Mouse (Mus musculus) MEL (cell line): Measurements from ENCODE around the gene Nkiras1. TPM values are rescaled to one million over a fixed set of nuclear protein-coding genes. Genes with fewer than 3 reads are reported as not detected.
A peak's percentile ranks its signal among the peaks of the same experiment; 100 is the strongest.

Source experiments
- DNase-seq: peaks from one replicate; pipeline ENCODE4 v3.0.0; 2011; ENCODE audit warnings: low read depth, low spot score
- H3K27ac ChIP-seq: 2 replicates; pipeline ENCODE4 v1.5.1; 2012; ENCODE audit warnings: low read depth, mild to moderate bottlenecking, control low read depth, low read length, moderate library complexity; ENCODE audit not compliant: control insufficient read depth
- H3K27me3 ChIP-seq, 2 experiments: fragments of 150-350 bp in 1 of 2; sonication (generic) in 1 of 2; 2 replicates each; pipeline ENCODE4 v1.6.1; 2012; ENCODE audit warnings: low read length in 2 of 2, mild to moderate bottlenecking in 2 of 2, improper control_type of control experiment in 1 of 2, moderate library complexity in 1 of 2; ENCODE audit not compliant: insufficient read depth in 2 of 2, control insufficient read depth in 1 of 2
- H3K36me3 ChIP-seq, 2 experiments: 2 replicates each; pipeline ENCODE4 v1.6.1; 2012 to 2014; ENCODE audit warnings: low read length in 2 of 2, improper control_type of control experiment in 1 of 2, inconsistent platforms in 1 of 2, mild to moderate bottlenecking in 1 of 2; ENCODE audit not compliant: insufficient read depth in 2 of 2, control insufficient read depth in 1 of 2
- H3K4me1 ChIP-seq, 2 experiments: fragments of 150-350 bp in 1 of 2; sonication (generic) in 1 of 2; 2 replicates each; pipeline ENCODE4 v1.6.1; 2012; ENCODE audit warnings: low read length in 2 of 2, improper control_type of control experiment in 1 of 2, mild to moderate bottlenecking in 1 of 2; ENCODE audit not compliant: insufficient read depth in 2 of 2, control insufficient read depth in 1 of 2
- H3K4me3 ChIP-seq, 2 experiments: fragments of 150-350 bp in 1 of 2; sonication (generic) in 1 of 2; 2 replicates each; pipeline ENCODE4 v1.5.1; 2012; ENCODE audit warnings: low read depth in 2 of 2, low read length in 2 of 2, mild to moderate bottlenecking in 2 of 2, moderate library complexity in 2 of 2, control low read depth in 1 of 2, improper control_type of control experiment in 1 of 2; ENCODE audit not compliant: control insufficient read depth in 1 of 2, insufficient read depth in 1 of 2
- H3K79me2 ChIP-seq: 2 replicates; pipeline ENCODE4 v1.6.1; 2012; ENCODE audit warnings: mild to moderate bottlenecking, low read length, moderate library complexity; ENCODE audit not compliant: control insufficient read depth, poor library complexity, insufficient read depth
- H3K9ac ChIP-seq: 2 replicates; pipeline ENCODE4 v1.6.1; 2012; ENCODE audit warnings: low read depth, mild to moderate bottlenecking, control low read depth, low read length, moderate library complexity; ENCODE audit not compliant: control insufficient read depth, poor library complexity, severe bottlenecking
- H3K9me3 ChIP-seq: fragments of 150-350 bp; sonication (generic); replicated peaks from 2 replicates; pipeline ENCODE4 v1.6.1; 2012; ENCODE audit warnings: mild to moderate bottlenecking, low read length, improper control_type of control experiment, moderate library complexity; ENCODE audit not compliant: insufficient read depth
- CTCF ChIP-seq, 3 experiments: IDR thresholded peaks in 2 of 3; conservative IDR thresholded peaks in 1 of 3; 2 replicates each; pipeline ENCODE4 v1.5.1; 2011 to 2012; ENCODE audit warnings: low read length in 3 of 3, low read depth in 2 of 3, mild to moderate bottlenecking in 2 of 3, improper control_type of control experiment in 1 of 3, inconsistent platforms in 1 of 3, mixed read lengths in 1 of 3, moderate library complexity in 1 of 3; ENCODE audit not compliant: control insufficient read depth in 1 of 3, insufficient read depth in 1 of 3, poor library complexity in 1 of 3, severe bottlenecking in 1 of 3
- ELF1 ChIP-seq: IDR thresholded peaks from 2 replicates; pipeline ENCODE4 v1.6.1; 2014; ENCODE audit warnings: low read depth, mild to moderate bottlenecking, inconsistent platforms, low read length, improper control_type of control experiment, moderate library complexity
- ETS1 ChIP-seq: IDR thresholded peaks from 2 replicates; pipeline ENCODE4 v1.6.1; 2012; ENCODE audit warnings: low read depth, mild to moderate bottlenecking, inconsistent platforms, low read length, improper control_type of control experiment, moderate library complexity
- GABPA ChIP-seq: IDR thresholded peaks from 2 replicates; pipeline ENCODE4 v1.6.1; 2012; ENCODE audit warnings: low read depth, mild to moderate bottlenecking, inconsistent platforms, low read length, improper control_type of control experiment, moderate library complexity
- GATA1 ChIP-seq: IDR thresholded peaks from 2 replicates; pipeline ENCODE4 v1.6.1; 2011; ENCODE audit warnings: low read depth, low read length, improper control_type of control experiment
- HCFC1 ChIP-seq: IDR thresholded peaks from 2 replicates; pipeline ENCODE4 v1.6.1; 2012; ENCODE audit warnings: low read depth, mild to moderate bottlenecking, inconsistent platforms, low read length, improper control_type of control experiment, moderate library complexity
- MAZ ChIP-seq: IDR thresholded peaks from 2 replicates; pipeline ENCODE4 v1.6.1; 2012; ENCODE audit warnings: low read depth, mild to moderate bottlenecking, inconsistent platforms, low read length, improper control_type of control experiment
- MEF2A ChIP-seq: IDR thresholded peaks from 2 replicates; pipeline ENCODE4 v1.6.1; 2014; ENCODE audit warnings: low read depth, mild to moderate bottlenecking, inconsistent platforms, low read length, improper control_type of control experiment; ENCODE audit not compliant: poor library complexity, insufficient replicate concordance, severe bottlenecking; ENCODE audit errors: extremely low read depth
- MXI1 ChIP-seq: IDR thresholded peaks from 2 replicates; pipeline ENCODE4 v1.6.1; 2011; ENCODE audit warnings: mild to moderate bottlenecking, low read depth, low read length, improper control_type of control experiment
- SIN3A ChIP-seq: IDR thresholded peaks from 2 replicates; pipeline ENCODE4 v1.6.1; 2012; ENCODE audit warnings: low read length, improper control_type of control experiment, inconsistent platforms
- SMC3 ChIP-seq: IDR thresholded peaks from 2 replicates; pipeline ENCODE4 v1.6.1; 2011; ENCODE audit warnings: low read depth, low read length, improper control_type of control experiment
- TAL1 ChIP-seq: IDR thresholded peaks from 2 replicates; pipeline ENCODE4 v1.6.1; 2012; ENCODE audit warnings: mild to moderate bottlenecking, inconsistent platforms, low read length, moderate library complexity, mixed read lengths
- TCF12 ChIP-seq: IDR thresholded peaks from 2 replicates; pipeline ENCODE4 v1.6.1; 2014; ENCODE audit warnings: low read depth, mild to moderate bottlenecking, inconsistent platforms, low read length, improper control_type of control experiment, moderate library complexity
- ZC3H11A ChIP-seq: IDR thresholded peaks from 2 replicates; pipeline ENCODE4 v1.6.1; 2012; ENCODE audit warnings: low read depth, mild to moderate bottlenecking, inconsistent platforms, low read length, improper control_type of control experiment
- ZKSCAN1 ChIP-seq: IDR thresholded peaks from 2 replicates; pipeline ENCODE4 v1.6.1; 2012; ENCODE audit warnings: low read depth, mild to moderate bottlenecking, inconsistent platforms, low read length, improper control_type of control experiment, moderate library complexity
- polyA plus RNA-seq, 2 experiments: library from polyadenylated mRNA; stranded (reverse) in 1 of 2; unstranded in 1 of 2; fragments of >175 nt in 1 of 2; fragments of >200 nt in 1 of 2; gene quantifications; 2 replicates each; pipeline versions ENCODE4 v1.2.1 to v1.2.4; 2012; ENCODE audit warnings: low replicate concordance in 2 of 2, low read depth in 1 of 2; ENCODE audit not compliant: insufficient read length in 2 of 2, insufficient read depth in 1 of 2, missing spikeins in 1 of 2
- total RNA-seq: library from RNA; depleted of rRNA; stranded (reverse); fragments of 300-350 nt; gene quantifications from 2 replicates; pipeline ENCODE4 v1.2.3, GENCODE M21; 2012

Gene Nkiras1
- total and polyA plus RNA-seq, 3 experiments = 6.8 to 6.9 TPM; not detected in 1

DNA sequence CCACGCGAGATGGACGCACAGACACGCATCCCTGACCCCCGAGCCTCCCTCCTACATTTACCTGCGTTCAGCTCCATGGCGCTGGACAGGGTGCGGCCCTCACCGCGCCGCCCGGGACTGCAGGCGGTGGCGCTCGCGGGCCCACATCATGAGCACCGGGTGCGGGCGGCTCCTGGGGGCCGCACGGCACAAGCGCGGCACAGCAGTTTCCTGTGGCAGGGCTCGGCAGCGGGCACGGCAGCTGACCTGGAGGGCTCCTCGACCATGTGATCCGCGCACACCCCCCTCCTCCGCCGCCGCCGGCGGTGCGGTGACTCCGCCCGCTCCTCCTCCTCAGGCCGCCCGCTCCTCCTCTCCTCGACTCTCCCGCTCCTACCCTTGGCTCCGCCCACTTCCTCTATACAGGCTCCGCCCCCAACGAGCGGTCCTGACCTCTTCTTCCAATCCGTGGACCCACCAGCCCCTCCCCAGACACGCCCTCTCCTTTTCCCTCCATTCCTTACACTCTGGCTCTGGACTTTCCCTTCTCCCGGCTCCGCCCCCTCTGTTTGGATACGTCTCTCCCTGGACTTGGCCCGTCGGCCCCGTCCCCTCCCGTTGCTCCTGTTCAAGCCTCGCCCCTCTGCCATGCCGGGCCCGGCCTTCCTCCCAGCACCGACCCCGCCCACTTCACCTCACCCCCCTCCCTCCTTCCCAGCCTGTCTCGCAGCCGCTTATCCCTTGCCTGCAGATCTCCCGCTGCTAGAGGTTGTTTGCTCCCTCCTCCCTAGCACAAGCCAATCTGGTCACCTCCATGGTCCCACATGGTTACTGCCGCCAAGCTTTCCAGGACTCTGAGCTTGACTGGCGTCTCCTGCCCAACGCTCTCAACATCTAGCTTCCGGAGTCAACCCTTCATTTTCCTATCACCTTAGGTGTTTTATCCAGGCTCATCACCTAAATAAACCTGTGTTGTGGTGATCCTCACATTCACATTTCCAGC lies 31.9 kb upstream of the Nkiras1 start, which contains the start of gene Nr1d2:
TSS of gene Nr1d2 (minus strand) at position 378 of the 982 bp plus-strand sequence.
- TF ChIP-seq CTCF (IDR thresholded peaks at IDR 0.05 in 2 of 3, conservative IDR thresholded peaks at IDR 0.05 in 1 of 3; ENCODE audit: control insufficient read depth in 1 of 3, insufficient read depth in 1 of 3, low read depth in 2 of 3, low read length in 3 of 3, poor library complexity in 1 of 3, severe bottlenecking in 1 of 3) (0 out of 6 replicates have a peak, but pooled peaks of 1 of the 3 experiments have one; percentile 2), ELF1 (peak; percentile 67; the same call in 1 of the 2 replicates), MXI1 (peak; percentile 66), MAZ (peak; percentile 73), GATA1 (no peak), SIN3A (peak; percentile 52; the same call in 1 of the 2 replicates), ETS1 (0 out of 2 replicates have a peak, but pooled peaks have one; percentile 31), SMC3 (no peak), GABPA (no peak), HCFC1 (no peak), MEF2A (no peak), TCF12 (peak; percentile 60), TAL1 (peak; percentile 45)
- Histone ChIP-seq H3K27ac (peak within 1 kb of the TSS; percentile 90), H3K9me3 (no peaks in the 10 kb centered on the region), H3K79me2 (peaks cover 3% of the 10 kb centered on the region; the same call in 1 of the 2 replicates), H3K4me3 (peak within 1 kb of the TSS; percentile 85 to 93), H3K4me1 (peaks cover 5 to 10% of the 10 kb centered on the region in 2 experiments; a peak in 3 of 4 replicates), H3K9ac (peak within 1 kb of the TSS; percentile 93), H3K36me3 (peaks cover 0 to 14% of the 10 kb centered on the region in 2 experiments; a peak in 2 of 4 replicates), H3K27me3 (no peaks in the 10 kb centered on the region)
- DNase-seq = peak; percentile 97

DNA sequence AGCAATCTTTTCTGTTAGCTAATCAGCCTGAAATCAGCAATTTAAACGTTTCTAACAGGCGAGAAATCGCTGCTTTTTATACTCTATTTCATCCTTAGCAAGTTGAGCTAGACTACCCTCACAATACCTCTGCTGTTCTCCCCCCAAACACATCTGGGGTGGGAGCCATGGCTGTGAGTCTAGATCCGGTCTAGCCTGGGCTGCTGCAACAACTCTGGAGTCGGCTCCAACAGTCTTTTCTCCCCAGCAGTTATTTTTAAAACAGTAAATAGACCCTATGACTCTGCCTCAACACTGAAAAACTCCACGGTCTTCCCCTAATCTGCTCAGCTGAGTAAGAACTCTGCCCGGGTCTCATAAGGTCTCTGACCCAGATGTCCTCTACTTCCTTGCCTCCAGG lies 30.8 kb upstream of the Nkiras1 start:
- peaks cover 0 to 8% of the 10 kb centered on the region in 2 experiments; a peak in 2 of 4 replicates for H3K36me3 ChIP-seq
- peaks cover 2 to 4% of the 10 kb centered on the region in 2 experiments; a peak in 3 of 4 replicates for H3K4me1 ChIP-seq
- no peak overlapping the region for H3K27ac ChIP-seq
- H3K27me3 ChIP-seq = no peaks in the 10 kb centered on the region
- 0 out of 2 replicates have a peak overlapping the region, but pooled peaks have one; percentile 24 for H3K9ac ChIP-seq
- no peak for TF ChIP-seq ZC3H11A
- no peak for TF ChIP-seq ELF1
- no peak for TF ChIP-seq GATA1
- no peak for TF ChIP-seq ZKSCAN1
- TF ChIP-seq MAZ = no peak
- no peak for DNase-seq
- H3K9me3 ChIP-seq = no peaks in the 10 kb centered on the region
- peaks cover 2% of the 10 kb centered on the region; the same call in 1 of the 2 replicates for H3K79me2 ChIP-seq
- peak overlapping the region in 1 of 2 experiments; percentile 85; a peak in 2 of 4 replicates for H3K4me3 ChIP-seq
